Comparison of ENCODE assay signal across 11 mouse cellular contexts in the genomic region with DNA sequence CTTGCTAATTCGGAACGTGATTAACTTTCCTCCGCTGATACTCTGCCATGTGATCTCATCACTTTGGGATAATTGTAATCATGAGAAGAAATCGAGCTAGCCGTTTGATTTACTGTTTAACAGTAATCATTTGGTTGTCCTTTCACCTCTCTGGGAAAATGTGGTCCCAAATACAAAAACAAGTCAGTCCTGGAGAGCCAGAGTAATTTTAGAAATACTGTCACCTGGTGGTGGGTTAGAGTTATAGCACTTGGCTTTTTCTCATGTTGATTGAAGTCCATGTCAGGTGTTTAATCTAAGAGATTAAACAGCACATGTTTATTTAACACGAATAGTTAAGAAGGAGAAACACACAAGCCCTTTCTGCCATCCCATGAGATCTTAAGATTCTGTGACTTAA.
DNase-seq lines count a peak whose midpoint lies in the region; ATAC-seq and TF ChIP-seq lines count a peak whose summit lies in the region.
"Had no signal": no experiment of that assay in that cellular context is flagged by ENCODE, and none has a peak within 500 bp of the region (broad histone marks: within the 10 kb centered on the region; RNA-seq: fewer than 3 reads in every experiment).

No protein-coding gene starts in this region.

- TF ChIP-seq EP300 in heart, postnatal 0 days (IDR thresholded peaks at IDR 0.05; ENCODE audit: low read depth): no peak
- no peak for TF ChIP-seq EP300 in liver, postnatal 0 days (IDR thresholded peaks at IDR 0.05; ENCODE audit: low read depth)

- H3K9me3 ChIP-seq in heart, postnatal 0 days (replicated peaks; ENCODE audit: control insufficient read depth, low read length): no peaks in the 10 kb centered on the region
- H3K9me3 ChIP-seq in liver, postnatal 0 days (ENCODE audit: low read length): no peaks in the 10 kb centered on the region
- H3K9me3 ChIP-seq: lung, embryonic 15.5 days had no signal

- no peak overlapping the region for H3K27ac ChIP-seq in heart, postnatal 0 days (ENCODE audit: low read depth)
- H3K27ac ChIP-seq in liver, postnatal 0 days (ENCODE audit: low read depth): no peak overlapping the region
- H3K27ac ChIP-seq: lung, embryonic 15.5 days had no signal

- TF ChIP-seq CTCF in heart, postnatal 0 days (IDR thresholded peaks at IDR 0.05; ENCODE audit: low read depth): peak; percentile 67
- TF ChIP-seq CTCF in liver, postnatal 0 days (IDR thresholded peaks at IDR 0.05; ENCODE audit: low read depth): peak; percentile 60

- H3K4me3 ChIP-seq in heart, postnatal 0 days (ENCODE audit: low read depth, low read length): no peak overlapping the region
- no peak overlapping the region for H3K4me3 ChIP-seq in liver, postnatal 0 days (ENCODE audit: low read depth, low read length)
- H3K4me3 ChIP-seq: lung, embryonic 15.5 days had no signal

- H3K4me2 ChIP-seq in heart, postnatal 0 days (ENCODE audit: low read depth, low read length): no peak overlapping the region
- H3K4me2 ChIP-seq in liver, postnatal 0 days (ENCODE audit: low read depth, low read length): no peak overlapping the region
- H3K4me2 ChIP-seq: lung, embryonic 15.5 days had no signal

- 53% methylated on average over 6 of the region's 6 CpGs for WGBS in heart, postnatal 0 days
- 50% methylated on average over 6 of the region's 6 CpGs for WGBS in liver, postnatal 0 days (ENCODE audit: insufficient replicate concordance)

- peak; percentile 32 for DNase-seq in heart, postnatal 0 days (ENCODE audit: low spot score)
- DNase-seq in heart, adult 11 months: no peak
- no peak for DNase-seq in liver, postnatal 0 days
- DNase-seq in liver: no peak
- peak; percentile 29 for DNase-seq in Muller cell, postnatal 12 days (ENCODE audit: inconsistent ontology term)
- DNase-seq in hindlimb bud, embryonic 11.5 days (ENCODE audit: extremely low spot score, low read depth, low spot score): peak; percentile 16
- DNase-seq in spleen, postnatal 4 days (ENCODE audit: low spot score in 2 of 2): no peak
- DNase-seq: adrenal gland, postnatal 10 days; thymus, adult 18-20 months had no signal

- no peaks in the 10 kb centered on the region for H3K36me3 ChIP-seq in heart, postnatal 0 days (replicated peaks; ENCODE audit: control insufficient read depth, insufficient read depth, low read length)
- H3K36me3 ChIP-seq in liver, postnatal 0 days (replicated peaks; ENCODE audit: insufficient read depth, low read length): no peaks in the 10 kb centered on the region
- H3K36me3 ChIP-seq: lung, embryonic 15.5 days had no signal

- no peak for ATAC-seq in heart, postnatal 0 days (ENCODE audit: insufficient read depth, low read depth)
- ATAC-seq in liver, postnatal 0 days: no peak
- ATAC-seq: hindbrain, embryonic 16.5 days had no signal

- no peaks in the 10 kb centered on the region for H3K4me1 ChIP-seq in heart, postnatal 0 days (ENCODE audit: control insufficient read depth, insufficient read depth)
- H3K4me1 ChIP-seq in liver, postnatal 0 days (ENCODE audit: insufficient read depth): no peaks in the 10 kb centered on the region
- H3K4me1 ChIP-seq: lung, embryonic 15.5 days had no signal

- H3K27me3 ChIP-seq in heart, postnatal 0 days (ENCODE audit: control insufficient read depth, insufficient read depth, low read length): no peaks in the 10 kb centered on the region
- H3K27me3 ChIP-seq in liver, postnatal 0 days (ENCODE audit: insufficient read depth, low read length): no peaks in the 10 kb centered on the region
- H3K27me3 ChIP-seq: lung, embryonic 15.5 days had no signal

- no peak overlapping the region for H3K9ac ChIP-seq in heart, postnatal 0 days (replicated peaks; ENCODE audit: low read depth, low read length)
- H3K9ac ChIP-seq in liver, postnatal 0 days (replicated peaks): no peak overlapping the region
- H3K9ac ChIP-seq: lung, embryonic 15.5 days had no signal

Comparison
In these comparisons a context has a peak if more than half of its experiments do, and no peak if none do; other contexts are left out.
1. DNase-seq: peak in heart, postnatal 0 days (single experiment), Muller cell, postnatal 12 days (single experiment) and hindlimb bud, embryonic 11.5 days (single experiment); none in heart, adult 11 months (single experiment), liver, postnatal 0 days (single experiment), liver (single experiment) and spleen, postnatal 4 days (0 of 2).